Mouse (Mus musculus) limb, embryonic 14.5 days (tissue): ENCODE measurements at regions not wholly inside any gene's neighbourhood (a gene's known extent, or its start where the extent isn't known, plus 50 kb on each side); places are given as distances from the start of the nearest gene placed in this dataset.

ENCODE experiments used
- ATAC-seq: fragments of 200-750 bp; cut with Nextera tagmentation; 2 replicates; pipeline ENCODE4 v1.8.0; 2017; ENCODE audit warnings: low read depth, moderate number of reproducible peaks, moderate TSS enrichment; ENCODE audit not compliant: low FRiP score
- DNase-seq: peaks from one replicate; pipeline ENCODE4 v3.0.0-alpha.2; 2015; ENCODE audit warnings: low spot score
- H3K27ac ChIP-seq: fragments of 300-500 bp; sonication (generic); replicated peaks from 2 replicates; pipeline ENCODE4 v1.5.1; 2014; ENCODE audit warnings: low read depth, mild to moderate bottlenecking, low read length, moderate library complexity, mixed read lengths
- H3K27me3 ChIP-seq: fragments of 300-500 bp; sonication (generic); 2 replicates; pipeline ENCODE4 v1.6.1; 2014; ENCODE audit warnings: low read length, mixed read lengths; ENCODE audit not compliant: control insufficient read depth, insufficient read depth
- H3K36me3 ChIP-seq: fragments of 300-500 bp; sonication (generic); 2 replicates; pipeline ENCODE4 v1.6.1; 2014; ENCODE audit warnings: mild to moderate bottlenecking, low read length, moderate library complexity, mixed read lengths; ENCODE audit not compliant: control insufficient read depth, insufficient read depth
- H3K4me1 ChIP-seq: fragments of 300-500 bp; sonication (generic); 2 replicates; pipeline ENCODE4 v1.6.1; 2014; ENCODE audit warnings: antibody characterized with exemption, low read length, mixed read lengths; ENCODE audit not compliant: control insufficient read depth, insufficient read depth
- H3K4me2 ChIP-seq: fragments of 300-500 bp; sonication (generic); replicated peaks from 2 replicates; pipeline ENCODE4 v1.6.1; 2014; ENCODE audit warnings: low read depth, mild to moderate bottlenecking, low read length, moderate library complexity; ENCODE audit not compliant: severe bottlenecking
- H3K4me3 ChIP-seq: fragments of 300-500 bp; sonication (generic); replicated peaks from 2 replicates; pipeline ENCODE4 v1.5.1; 2014; ENCODE audit warnings: low read length
- H3K9ac ChIP-seq: fragments of 300-500 bp; sonication (generic); 2 replicates; pipeline ENCODE4 v1.6.1; 2014; ENCODE audit warnings: mild to moderate bottlenecking, low read depth, low read length, moderate library complexity; ENCODE audit not compliant: severe bottlenecking
- H3K9me3 ChIP-seq: fragments of 300-500 bp; sonication (generic); 2 replicates; pipeline ENCODE4 v1.6.1; 2016; ENCODE audit warnings: low read length; ENCODE audit not compliant: control insufficient read depth
- POLR2A ChIP-seq: fragments of 200-500 bp; IDR thresholded peaks from 2 replicates; pipeline ENCODE4 v1.8.0; 2012; ENCODE audit warnings: inconsistent platforms, mild to moderate bottlenecking, moderate library complexity, borderline replicate concordance; ENCODE audit not compliant: insufficient read depth, insufficient read length; ENCODE audit errors: extremely low read depth
- WGBS: fragments of 180-500 bp; shearing (Covaris S2); extraction: QIAGEN DNeasy Blood & Tissue Kit; methylation state at CpG from one replicate; pipeline ENCODE4 v1.1.7; 2014; 5-methylcytosine and 5-hydroxymethylcytosine counted together

- Histone ChIP-seq H3K4me2 (no peak overlapping the region), H3K9me3 (no peaks in the 10 kb centered on the region), H3K27me3 (no peaks in the 10 kb centered on the region), H3K36me3 (no peaks in the 10 kb centered on the region), H3K4me3 (no peak overlapping the region), H3K27ac (no peak overlapping the region), H3K4me1 (no peaks in the 10 kb centered on the region), H3K9ac (no peak overlapping the region)
- no peak for ATAC-seq
- no peak for TF ChIP-seq POLR2A
- no peak for DNase-seq
- 85% methylated on average over 3 of the region's 3 CpGs for WGBS
Measured at GRCm38 (mm10) chr13:116177781-116178180, 131.7 kb downstream of the Isl1 start.

- no peaks in the 10 kb centered on the region for H3K4me1 ChIP-seq
- no peak overlapping the region for H3K9ac ChIP-seq
- no peak overlapping the region for H3K4me3 ChIP-seq
- no peak overlapping the region for H3K4me2 ChIP-seq
- H3K27ac ChIP-seq = no peak overlapping the region
- 32% methylated on average over 3 of the region's 3 CpGs for WGBS
- TF ChIP-seq POLR2A = no peak
- DNase-seq = no peak
- ATAC-seq = no peak
- H3K27me3 ChIP-seq = no peaks in the 10 kb centered on the region
- no peaks in the 10 kb centered on the region for H3K9me3 ChIP-seq
- no peaks in the 10 kb centered on the region for H3K36me3 ChIP-seq
Measured at GRCm38 (mm10) chr13:116174976-116175375, 134.5 kb downstream of the Isl1 start.

- no peak overlapping the region for H3K4me3 ChIP-seq
- H3K27me3 ChIP-seq = no peaks in the 10 kb centered on the region
- no peaks in the 10 kb centered on the region for H3K36me3 ChIP-seq
- H3K4me1 ChIP-seq = no peaks in the 10 kb centered on the region
- 61% methylated on average over 2 of the region's 2 CpGs for WGBS
- no peak for TF ChIP-seq POLR2A
- H3K27ac ChIP-seq = no peak overlapping the region
- DNase-seq (no peak), ATAC-seq (no peak)
- H3K9ac ChIP-seq = no peak overlapping the region
- H3K9me3 ChIP-seq = no peaks in the 10 kb centered on the region
- no peak overlapping the region for H3K4me2 ChIP-seq
Measured at GRCm38 (mm10) chr13:116173866-116174265, 135.6 kb downstream of the Isl1 start.

- H3K4me1 ChIP-seq = no peaks in the 10 kb centered on the region
- no peak overlapping the region for H3K4me2 ChIP-seq
- TF ChIP-seq POLR2A = no peak
- no peak overlapping the region for H3K27ac ChIP-seq
- DNase-seq = no peak
- WGBS = 7% methylated on average over 5 of the region's 5 CpGs
- no peak overlapping the region for H3K4me3 ChIP-seq
- H3K36me3 ChIP-seq = no peaks in the 10 kb centered on the region
- ATAC-seq = no peak; the same call in 1 of the 2 replicates
- H3K9me3 ChIP-seq = no peaks in the 10 kb centered on the region
- no peak overlapping the region for H3K9ac ChIP-seq
- H3K27me3 ChIP-seq = no peaks in the 10 kb centered on the region
Measured at GRCm38 (mm10) chr13:116143022-116143421, 166.5 kb downstream of the Isl1 start.

- no peak for TF ChIP-seq POLR2A
- no peak for ATAC-seq
- no peaks in the 10 kb centered on the region for H3K9me3 ChIP-seq
- no peaks in the 10 kb centered on the region for H3K27me3 ChIP-seq
- no peak for DNase-seq
- 81% methylated on average over 1 of the region's 1 CpGs for WGBS
- no peaks in the 10 kb centered on the region for H3K36me3 ChIP-seq
- no peak overlapping the region for H3K4me2 ChIP-seq
- H3K27ac ChIP-seq = no peak overlapping the region
- no peak overlapping the region for H3K9ac ChIP-seq
- H3K4me3 ChIP-seq = no peak overlapping the region
- H3K4me1 ChIP-seq = no peaks in the 10 kb centered on the region
Measured at GRCm38 (mm10) chr13:116118664-116119063, 190.8 kb downstream of the Isl1 start.

- Histone ChIP-seq H3K27me3 (no peaks in the 10 kb centered on the region), H3K4me1 (no peaks in the 10 kb centered on the region), H3K4me3 (no peak overlapping the region), H3K9ac (no peak overlapping the region), H3K27ac (no peak overlapping the region), H3K9me3 (no peaks in the 10 kb centered on the region), H3K36me3 (no peaks in the 10 kb centered on the region), H3K4me2 (no peak overlapping the region)
- TF ChIP-seq POLR2A = no peak
- ATAC-seq (no peak), DNase-seq (no peak)
- 83% methylated on average over 7 of the region's 7 CpGs for WGBS
Measured at GRCm38 (mm10) chr13:116111032-116111808, 198.3 kb downstream of the Isl1 start.
